Mouse (Mus musculus): ENCODE measurements at regions not wholly inside any gene's neighbourhood (a gene's known extent, or its start where the extent isn't known, plus 50 kb on each side); places are given as distances from the start of the nearest gene placed in this dataset.

GRCm38 (mm10) chr13:61710823-61711222 lies 140.9 kb upstream of the Cts3 start:
- DNase-seq = peak; percentile 2 to 35

- DNase-seq = no peak
Measured at GRCm38 (mm10) chr13:61665729-61666128, 95.8 kb upstream of the Cts3 start.
